Mouse (Mus musculus): ENCODE measurements at regions not wholly inside any gene's neighbourhood (a gene's known extent, or its start where the extent isn't known, plus 50 kb on each side); places are given as distances from the start of the nearest gene placed in this dataset.

DNA sequence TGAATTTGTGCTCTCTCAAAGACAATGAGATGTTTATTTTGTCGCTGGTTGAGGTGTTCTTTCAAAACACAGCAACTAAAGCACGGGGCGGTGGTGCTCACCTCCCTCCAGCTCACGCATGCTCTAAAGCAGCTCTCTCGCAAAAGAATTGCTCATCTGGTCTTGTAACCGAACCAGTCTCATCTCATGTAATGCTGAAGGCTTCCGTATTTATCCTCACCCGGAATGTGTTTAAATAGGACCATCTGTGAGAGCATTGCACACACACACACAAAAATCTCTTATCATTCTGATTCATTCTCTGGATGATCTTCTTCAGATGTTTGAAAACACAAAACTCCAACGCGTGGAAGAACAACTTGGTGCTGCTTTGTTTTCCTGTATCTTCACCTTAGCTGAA is 138.4 kb downstream of the Irs2 start:
- DNase-seq (ENCODE audit: low spot score), result no peak

DNA sequence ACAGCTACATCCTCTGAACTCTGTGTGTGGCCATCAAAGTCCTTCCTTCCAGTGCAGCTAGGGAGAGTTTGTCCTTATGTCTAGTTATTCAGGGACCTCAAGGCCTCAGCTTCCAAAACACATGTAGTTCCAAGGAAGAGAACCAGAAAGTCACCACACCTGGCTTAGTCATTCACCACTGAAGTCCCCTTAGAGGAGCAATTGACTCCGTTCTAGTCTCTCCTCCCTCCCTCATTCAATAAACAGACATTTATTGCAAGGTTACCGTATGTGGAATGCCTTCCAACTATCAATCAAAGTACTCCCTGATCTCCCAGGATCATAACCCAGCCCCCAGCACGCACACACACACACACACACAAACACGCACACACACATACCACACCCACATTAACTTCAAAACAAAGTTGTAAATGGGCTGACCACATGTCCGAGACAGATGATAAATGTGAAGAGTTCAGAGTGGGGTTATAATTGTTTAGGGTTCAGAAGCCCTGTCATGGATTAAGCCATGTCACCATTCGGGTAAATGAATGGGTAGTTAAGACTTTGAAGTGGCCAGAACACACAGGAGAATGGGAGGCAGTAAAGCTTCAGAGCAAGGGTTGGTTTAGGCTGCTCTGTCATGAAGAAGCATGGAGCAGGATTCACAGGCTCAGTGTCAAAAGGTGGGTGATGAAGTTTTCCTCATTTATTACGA is 141.4 kb downstream of the Irs2 start:
- no peak for DNase-seq (ENCODE audit: low spot score)

DNA sequence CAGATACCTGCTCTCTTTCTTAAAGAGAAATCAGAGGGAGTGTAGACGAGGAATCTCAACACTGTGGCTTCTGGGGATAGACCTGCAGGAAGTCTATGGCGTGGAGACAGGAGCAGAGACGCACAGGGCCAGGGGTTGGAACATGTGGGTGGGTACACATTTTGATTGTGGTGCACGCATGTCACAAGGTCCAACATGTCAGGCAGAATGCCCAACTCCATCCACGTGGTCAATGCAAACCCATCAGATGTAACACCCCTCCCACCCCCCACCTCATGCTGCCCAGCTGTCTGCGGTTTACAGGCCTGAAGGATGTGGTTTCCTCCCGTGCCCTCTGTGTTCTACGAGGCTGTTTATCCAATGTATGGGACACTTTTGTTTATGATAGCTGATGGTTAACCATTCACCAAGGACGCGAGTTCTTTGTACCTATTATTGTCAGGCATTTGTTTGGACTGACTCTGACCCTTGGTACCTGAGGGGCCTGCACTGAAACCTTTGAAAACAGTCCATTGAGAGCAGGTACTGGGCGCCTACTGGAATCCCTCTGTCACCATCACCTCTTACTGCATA is 142.2 kb downstream of the Irs2 start:
- no peak for DNase-seq (ENCODE audit: low spot score)

DNA sequence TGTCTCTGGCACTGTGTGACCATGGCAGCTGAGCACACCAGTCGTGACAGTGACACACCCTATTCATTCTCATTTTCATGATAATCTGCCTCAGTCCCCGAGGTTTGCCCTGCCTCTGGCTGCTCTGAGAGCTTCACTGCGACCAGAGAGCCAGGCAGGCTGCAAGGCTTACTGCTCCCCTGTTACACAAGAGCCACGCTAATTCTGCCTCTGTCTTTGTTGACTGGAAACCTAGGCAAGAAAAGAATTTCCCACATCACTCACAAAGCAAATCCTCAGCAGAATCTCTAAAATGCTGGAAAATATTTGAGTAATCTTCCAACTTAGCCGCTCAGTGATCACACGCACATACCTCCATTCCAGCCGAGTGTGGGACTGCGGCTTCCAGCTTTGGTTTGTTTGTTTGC is 142.8 kb downstream of the Irs2 start:
- no peak for DNase-seq (ENCODE audit: low spot score)

DNA sequence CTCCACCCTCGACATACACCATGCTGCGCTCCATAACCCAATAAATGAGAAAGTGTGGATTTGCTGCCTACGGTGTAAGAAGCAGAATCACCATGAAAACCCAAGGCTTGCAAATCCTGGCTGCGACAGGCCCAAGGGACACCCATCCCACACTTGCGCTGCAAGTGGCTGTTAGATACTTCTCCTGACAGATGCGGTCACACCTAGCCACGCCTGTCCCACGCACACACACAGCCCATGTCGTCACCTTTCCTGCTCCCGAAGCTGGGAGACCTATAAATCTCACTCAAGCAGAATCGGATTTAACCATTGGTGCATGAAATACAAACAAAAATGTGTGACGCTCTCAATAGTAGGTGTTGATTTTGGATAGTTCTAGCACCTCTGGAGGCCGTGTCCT is 145.8 kb downstream of the Irs2 start:
- DNase-seq (ENCODE audit: low spot score), result no peak

DNA sequence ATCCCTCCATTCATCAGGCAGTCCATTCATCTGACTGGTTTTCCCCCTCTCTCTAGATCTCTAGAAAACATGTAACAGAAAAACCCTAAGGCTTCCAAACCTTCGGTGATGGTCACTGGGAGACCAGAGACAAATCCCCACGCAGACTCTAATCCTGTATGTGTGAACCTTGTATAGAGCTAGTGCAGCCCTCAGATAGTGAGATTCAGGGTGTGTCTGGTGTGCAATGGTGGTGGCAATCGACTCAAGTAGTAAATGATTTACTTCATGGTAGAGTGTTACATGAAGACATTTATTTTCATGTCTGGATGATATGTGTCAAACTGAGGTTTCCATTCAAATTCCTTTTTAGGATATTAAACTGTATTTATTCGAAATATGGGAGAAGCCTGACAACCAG is 147.4 kb downstream of the Irs2 start:
- DNase-seq (ENCODE audit: low spot score), result no peak

DNA sequence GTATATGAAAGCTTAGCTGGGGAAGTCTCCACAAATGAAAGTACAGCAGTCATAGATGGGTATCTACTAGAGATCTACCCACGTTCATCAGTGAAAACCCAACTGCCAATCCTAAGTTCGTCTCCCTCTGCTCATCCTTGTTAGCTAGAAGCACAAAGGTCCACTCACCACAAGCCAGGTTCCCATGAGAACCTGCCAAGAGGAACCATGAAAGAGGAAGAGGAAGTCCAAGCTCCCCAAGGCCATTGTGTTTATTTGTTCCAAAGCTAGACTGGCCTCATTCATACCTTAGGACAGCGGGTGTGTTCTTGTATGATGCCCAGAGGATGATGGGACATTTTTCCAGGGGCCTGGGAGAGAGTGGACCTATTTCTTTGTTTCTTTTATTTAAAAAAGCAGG is 150.4 kb downstream of the Irs2 start:
- no peak for DNase-seq (ENCODE audit: low spot score)

DNA sequence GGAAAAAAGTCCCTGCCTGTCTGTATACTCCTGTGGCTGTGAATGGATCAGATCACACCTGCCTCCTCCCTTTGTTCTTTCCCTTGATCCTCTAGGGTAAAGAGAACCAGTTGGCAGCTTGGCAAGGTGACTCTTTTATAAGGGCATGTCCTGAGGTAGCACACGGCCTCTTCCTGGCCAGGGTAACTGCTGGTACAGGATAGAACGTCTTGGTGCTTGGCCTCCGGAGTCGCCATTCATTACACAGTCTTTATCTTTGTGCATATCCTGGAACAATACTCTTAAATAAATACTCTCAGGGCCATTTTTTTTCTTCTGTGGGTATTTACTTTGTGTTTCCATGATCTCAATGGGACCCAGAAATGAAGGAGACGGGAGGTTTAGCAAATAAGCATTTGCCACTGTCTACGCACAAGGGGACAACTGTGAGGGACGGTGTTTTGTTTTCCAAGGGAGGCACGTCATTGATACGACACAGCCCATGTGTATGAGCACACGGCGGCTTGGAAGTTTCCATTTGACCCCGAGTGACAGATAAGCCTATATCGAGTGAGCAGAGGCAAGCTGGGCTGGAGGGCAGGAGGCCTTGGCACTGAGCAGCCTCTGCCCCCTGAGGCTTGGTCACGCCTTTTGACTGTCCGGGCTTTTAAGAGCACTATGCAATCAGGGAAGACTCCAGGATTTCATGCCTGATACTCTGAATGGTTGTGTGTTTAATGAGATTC is 151.1 kb downstream of the Irs2 start:
- no peak for DNase-seq (ENCODE audit: low spot score)

DNA sequence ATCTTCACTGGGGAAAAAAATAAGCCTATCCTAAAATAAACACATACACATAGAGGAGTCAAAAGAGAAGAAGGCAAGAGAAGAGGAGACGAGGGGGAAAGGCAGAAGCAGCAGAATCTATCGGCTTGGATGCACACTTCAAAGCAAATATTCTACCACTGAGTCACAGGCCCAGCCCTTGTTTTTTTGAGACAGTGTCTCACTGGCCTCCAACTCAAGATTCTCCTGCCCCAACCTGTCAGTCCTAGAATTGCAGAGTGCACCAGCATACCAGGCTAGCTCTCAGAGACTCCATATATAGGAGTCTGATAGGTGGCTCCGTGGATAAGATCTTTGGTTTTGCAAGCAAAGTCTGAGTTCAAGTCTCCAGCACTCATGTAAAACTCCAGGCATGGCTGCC is 152.6 kb downstream of the Irs2 start:
- DNase-seq (ENCODE audit: low spot score), result no peak

DNA sequence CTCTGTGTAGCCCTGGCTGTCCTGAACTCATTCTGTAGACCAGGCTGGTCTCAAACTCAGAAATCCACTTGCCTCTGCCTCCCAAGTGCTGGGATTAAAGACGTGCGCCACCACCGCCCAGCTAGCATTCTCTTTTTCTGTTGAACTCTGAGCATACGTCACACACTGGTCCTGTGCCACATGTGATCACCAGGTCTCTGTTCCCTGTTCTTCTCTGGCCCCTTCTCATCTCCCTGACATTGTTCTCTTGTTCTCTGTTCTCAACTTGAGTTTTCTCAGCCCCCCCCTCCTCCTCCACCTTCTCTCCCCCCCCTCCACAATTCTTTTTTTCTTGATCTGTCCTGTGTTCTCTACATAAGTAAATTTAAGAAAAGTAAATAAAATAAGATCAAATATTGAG is 153.1 kb downstream of the Irs2 start:
- no peak for DNase-seq (ENCODE audit: low spot score)

DNA sequence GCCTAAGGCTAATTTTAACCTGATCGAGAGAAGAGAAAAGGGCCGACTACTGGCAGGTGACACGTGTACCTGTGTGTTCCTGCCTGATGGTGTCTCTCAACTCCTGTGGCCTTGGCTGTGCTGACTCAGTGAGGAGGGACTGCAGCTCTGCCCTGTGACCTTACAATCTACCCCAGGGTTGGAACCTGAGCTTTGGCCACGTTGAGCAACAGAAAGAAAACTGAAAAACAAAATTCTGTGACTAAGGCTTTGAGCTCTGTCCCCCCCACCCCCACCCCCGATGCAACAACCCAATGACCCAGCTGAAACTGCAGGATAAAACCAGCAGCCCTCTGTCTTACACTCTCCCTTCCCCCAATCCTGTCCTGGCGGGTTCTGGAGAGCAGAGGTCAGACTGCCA is 153.7 kb downstream of the Irs2 start:
- DNase-seq (ENCODE audit: low spot score), result no peak

DNA sequence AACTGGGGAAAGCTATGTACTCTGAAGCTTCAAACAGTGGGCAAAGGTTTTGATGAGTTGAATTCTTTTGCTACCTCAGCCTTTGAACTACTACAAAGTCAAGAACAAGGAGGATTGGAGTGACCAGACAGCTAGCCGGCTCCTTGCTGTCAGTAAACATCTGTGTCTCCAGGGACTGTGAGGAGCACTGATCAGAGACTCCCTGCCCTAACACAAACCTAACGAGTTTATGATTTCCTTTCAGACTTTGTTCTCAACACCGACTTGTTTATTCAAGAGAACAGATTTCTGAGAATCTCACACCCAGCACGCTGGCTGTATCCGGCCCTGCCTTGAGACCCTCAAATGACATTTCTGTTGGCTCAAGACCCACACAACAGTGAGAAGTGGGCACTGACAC is 154.4 kb downstream of the Irs2 start:
- DNase-seq (ENCODE audit: low spot score), result no peak

DNA sequence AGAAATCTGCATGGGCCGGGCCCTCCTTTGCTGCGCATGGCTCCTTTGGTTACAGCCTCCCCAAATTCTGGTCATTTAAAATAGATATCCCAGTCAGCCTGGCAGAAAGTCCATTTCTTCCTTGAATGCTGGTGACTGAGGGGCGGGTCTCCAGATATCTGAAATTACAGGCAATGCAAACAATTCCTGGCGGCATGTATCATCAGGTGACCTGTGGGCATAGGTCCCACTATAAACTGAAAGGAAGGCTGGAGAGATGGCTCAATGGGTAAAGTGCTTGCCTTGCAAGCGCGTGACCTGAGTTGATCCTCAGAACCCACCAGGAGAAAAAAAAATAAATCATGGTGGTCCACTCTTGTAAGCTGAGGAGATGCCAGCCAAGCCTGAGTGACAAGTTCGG is 158.3 kb downstream of the Irs2 start:
- no peak for DNase-seq (ENCODE audit: low spot score)

DNA sequence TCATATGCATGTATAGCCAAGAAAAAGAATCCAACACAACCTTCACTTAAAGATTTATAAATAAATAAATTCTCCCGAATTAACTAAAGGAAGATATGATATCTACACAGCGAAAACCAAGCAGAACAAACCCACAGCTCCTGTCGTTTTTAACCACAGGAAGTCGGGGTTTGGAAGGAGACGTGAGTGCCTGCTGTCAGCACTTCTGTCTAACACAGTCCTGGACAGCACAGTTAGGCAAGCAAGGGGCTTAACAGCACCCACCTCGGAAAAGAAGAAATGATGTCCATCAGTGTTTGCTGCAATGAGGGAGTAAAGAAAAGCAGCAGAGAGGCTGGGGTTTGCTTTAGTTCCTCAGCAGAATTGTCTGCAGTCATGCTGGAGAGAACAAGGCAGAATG is 162.7 kb downstream of the Irs2 start:
- no peak for DNase-seq (ENCODE audit: low spot score)

DNA sequence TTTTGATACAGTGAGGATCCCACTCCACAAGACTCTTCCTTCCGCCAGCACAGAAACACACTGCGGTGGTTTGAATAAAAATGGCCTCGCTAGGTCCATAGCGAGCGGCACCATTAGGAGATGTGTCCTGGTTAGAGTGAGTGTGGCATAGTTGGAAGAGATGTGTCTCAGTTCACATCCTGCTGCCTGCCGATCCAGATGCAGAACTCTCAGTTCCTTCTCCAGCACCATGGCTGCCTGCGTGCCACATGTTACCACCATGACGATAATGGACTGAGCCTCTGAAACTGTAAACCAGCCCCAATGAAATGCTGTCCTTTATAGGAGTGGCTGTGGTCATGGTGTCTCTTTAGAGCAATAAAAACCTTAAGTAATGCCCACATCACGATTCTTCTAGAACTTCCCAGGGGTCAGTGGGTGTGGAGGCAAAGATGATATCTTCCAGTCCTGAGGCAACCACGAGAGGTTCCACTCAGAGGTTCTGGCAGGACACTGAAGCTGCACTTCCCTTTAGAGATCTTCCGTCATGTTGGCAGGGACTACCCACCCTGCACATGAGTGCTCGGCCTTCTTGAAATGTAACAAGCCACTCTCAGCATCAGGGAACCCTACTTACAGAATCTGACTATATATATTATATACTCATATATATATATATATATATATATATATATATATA is 167.3 kb downstream of the Irs2 start:
- DNase-seq (ENCODE audit: low spot score), result no peak

DNA sequence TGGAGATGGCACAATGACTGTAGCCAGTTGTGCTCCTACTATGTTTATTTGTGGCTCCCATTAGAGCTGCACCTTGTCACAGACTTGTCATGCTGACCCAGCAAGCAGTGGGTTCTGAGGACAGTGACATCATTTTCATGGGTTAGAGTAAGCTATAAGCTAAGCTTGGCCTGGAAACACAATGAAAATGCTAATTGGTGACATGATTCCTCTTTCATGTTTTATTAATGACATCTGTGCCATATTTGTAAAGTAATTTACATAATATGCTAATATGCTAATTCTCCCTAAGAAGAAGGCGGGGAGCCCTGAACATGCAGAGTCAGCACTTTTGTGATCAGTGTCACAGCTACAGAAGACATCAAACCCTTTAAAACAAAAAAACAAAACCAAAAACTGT is 168.2 kb downstream of the Irs2 start:
- no peak for DNase-seq (ENCODE audit: low spot score)

DNA sequence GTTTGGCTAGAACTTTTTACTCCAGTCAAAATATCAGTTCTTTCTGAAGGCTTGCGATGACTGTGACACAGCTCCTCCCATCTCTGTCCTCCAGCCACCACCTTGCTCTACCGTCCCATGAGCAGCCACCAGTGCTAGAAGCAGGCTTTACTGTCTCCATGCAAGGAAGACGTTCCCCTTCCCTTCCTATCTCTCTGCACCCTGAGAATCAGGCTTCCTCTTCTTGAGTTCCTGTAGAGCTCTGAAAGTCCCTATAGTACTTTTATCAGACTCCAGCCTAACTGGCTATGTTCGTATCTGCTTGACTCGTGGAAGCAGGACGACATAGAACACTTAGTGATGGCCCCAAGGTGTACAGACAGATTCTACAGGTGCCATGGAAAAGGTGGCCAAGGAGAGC is 173.2 kb downstream of the Irs2 start:
- no peak for DNase-seq (ENCODE audit: low spot score)

DNA sequence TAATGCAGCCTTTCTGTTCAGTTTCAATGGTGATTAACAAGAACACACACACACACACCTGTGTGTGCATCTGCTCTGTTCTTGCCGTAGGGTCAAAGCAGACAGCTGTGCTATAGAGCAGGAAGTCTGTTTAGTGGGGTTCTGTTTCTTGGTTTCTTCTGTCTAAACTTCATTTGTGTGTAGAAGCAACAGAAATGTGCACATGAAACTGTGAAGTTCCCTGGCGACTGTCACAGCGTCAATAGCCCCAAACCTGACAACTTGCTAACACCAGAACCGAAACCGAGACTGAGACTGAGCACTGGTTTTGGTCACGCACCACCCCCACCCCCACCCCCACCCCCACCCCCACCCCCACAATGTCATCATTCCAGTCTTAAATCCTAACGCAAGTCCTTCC is 176.4 kb downstream of the Irs2 start:
- no peak for DNase-seq (ENCODE audit: low spot score)

DNA sequence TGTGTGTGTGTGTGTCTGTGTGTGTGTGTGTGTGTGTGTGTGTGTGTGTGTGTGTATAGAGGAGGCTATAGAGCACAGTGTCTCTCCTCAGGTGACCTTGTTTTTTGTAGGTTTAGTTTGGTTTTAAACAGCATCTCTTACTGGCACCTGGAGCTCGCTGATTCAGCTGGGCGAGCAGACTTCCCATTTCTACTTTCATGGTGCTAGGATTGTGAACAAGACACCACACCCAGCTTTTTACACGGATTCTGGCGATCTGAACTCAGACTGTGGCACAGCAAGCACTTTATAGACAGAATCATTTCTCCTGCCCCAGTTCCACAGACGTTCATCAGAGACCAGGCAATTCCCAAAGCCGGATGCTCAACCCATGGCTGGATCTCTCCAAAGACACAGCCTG is 177.0 kb downstream of the Irs2 start:
- no peak for DNase-seq (ENCODE audit: low spot score)

DNA sequence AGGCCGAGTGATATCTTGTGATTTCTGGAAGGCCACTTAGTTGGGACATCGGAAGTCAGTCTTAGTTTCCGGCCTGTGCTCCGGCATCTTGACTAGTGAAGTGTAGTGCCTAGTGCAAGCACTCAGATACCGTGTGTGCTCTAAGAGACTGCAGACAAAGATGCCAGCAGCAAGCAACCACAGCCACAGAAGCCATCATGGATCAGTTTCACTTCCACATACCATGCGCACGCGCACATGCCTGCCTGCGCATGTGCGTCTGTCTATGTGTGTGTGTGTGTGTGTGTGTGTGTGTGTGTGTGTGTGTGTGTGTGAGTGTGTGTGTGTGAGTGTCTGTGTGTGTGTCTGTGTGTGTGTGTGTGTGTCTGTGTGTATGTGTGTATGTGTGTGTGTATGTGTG is 177.4 kb downstream of the Irs2 start:
- no peak for DNase-seq (ENCODE audit: low spot score)

DNA sequence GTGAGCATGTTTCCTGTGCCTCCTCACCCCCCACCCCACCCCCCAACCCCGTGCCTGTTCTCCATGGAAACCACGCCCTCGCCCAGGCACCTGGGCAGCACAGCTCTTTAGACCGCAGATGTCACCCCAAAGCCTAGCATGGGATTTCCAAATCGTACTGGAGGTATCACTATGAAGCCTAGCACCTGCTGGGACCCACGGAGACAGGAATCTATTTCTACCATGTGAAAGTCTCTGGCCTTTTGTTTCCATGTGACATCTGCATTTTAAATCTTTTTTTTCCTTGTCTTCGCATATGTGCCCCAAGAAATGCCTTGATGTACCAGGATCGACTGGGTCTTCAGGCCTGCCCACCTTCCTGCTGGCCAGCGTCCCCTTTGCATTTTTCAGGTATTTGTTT is 179.7 kb downstream of the Irs2 start:
- DNase-seq (ENCODE audit: low spot score), result no peak

DNA sequence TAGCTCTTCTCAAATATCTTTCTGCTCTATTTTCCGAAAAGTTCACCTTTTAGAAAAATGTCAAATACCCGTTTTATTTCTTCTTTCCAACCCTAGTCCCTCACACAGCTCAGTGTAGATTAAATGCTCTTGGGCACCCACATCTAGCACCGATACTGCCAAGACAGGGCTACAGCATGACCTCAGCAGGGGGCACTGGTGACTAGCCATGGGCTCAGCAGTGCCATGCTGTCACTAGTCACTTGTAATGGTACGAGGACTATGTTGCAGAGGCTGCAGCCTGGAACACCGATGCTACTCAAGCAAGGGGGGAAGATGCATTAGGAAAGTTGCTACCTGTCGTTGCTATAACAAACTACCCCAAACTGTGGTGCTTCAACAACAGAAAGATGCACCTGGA is 180.7 kb downstream of the Irs2 start:
- DNase-seq (ENCODE audit: low spot score), result no peak

DNA sequence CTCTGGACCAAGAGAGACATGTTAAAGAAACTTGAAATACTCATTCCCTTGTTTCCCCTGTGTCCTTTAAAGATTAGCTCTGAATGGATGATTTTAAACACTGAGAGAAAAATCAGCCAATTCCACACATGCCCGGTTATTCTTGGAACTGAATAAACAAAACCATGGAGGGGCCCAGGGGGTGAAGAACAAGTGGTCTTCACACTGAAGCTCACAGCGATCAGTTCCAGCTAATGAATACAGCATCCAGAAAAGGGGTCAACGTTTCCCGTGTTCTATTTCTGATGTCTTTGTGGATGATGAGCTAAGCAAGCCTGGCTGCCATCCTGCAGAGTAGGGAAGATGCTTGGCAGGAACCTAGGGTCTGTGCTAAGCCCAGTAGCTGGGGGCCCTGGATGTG is 182.3 kb downstream of the Irs2 start:
- DNase-seq (ENCODE audit: low spot score), result no peak

Measured in ovary, postnatal 14 days (tissue).